Mouse (Mus musculus): ENCODE results near the gene Phc1. TPM values are rescaled to one million over a fixed set of nuclear protein-coding genes. Genes with fewer than 3 reads are reported as not detected.
A peak's percentile ranks its signal among the peaks of the same experiment; 100 is the strongest.

Phc1 gene
- total RNA-seq, 2 experiments from 2014 or later, result 22.1 to 24.3 TPM

GRCm38 (mm10) chr6:122339648-122340341 is 566 bp downstream of the Phc1 start:
- intact Hi-C loops (cut with DNase I), result loop anchor here (2.0 to 5.0 kb wide), 3 partner anchors 31 to 148 kb away; partner anchors contain the start of gene M6pr
- peak; percentile 83 to 88 for DNase-seq

GRCm38 (mm10) chr6:122339047-122339647 is 1.2 kb downstream of the Phc1 start:
- peak; percentile 64 to 69 for DNase-seq
- intact Hi-C loops (cut with DNase I), result loop anchor here (2.0 to 5.0 kb wide), 2 partner anchors 30 to 53 kb away; partner anchors contain the start of gene M6pr

GRCm38 (mm10) chr6:122337546-122337945 is 2.8 kb downstream of the Phc1 start:
- intact Hi-C loops (cut with DNase I), result loop anchor here (5.0 kb wide), 1 partner anchor 55 kb away; no protein-coding TSS in a partner anchor
- DNase-seq, result peak; percentile 23 to 28

GRCm38 (mm10) chr6:122334786-122335340 is 5.5 kb downstream of the Phc1 start:
- no peak for DNase-seq
- intact Hi-C loops (cut with DNase I), result loop anchor here (5.0 kb wide), 1 partner anchor 57 kb away; no protein-coding TSS in a partner anchor

GRCm38 (mm10) chr6:122333081-122333612 is 7.2 kb downstream of the Phc1 start:
- intact Hi-C loops (cut with DNase I), result no loop called here
- DNase-seq, result no peak

- intact Hi-C loops (cut with DNase I), result no loop called here
- no peak for DNase-seq
These were observed 14.9 kb downstream of the Phc1 start for GRCm38 (mm10) chr6:122325361-122325975.

- DNase-seq, result no peak
- intact Hi-C loops (cut with DNase I), result no loop called here
These were observed 21.6 kb downstream of the Phc1 start for GRCm38 (mm10) chr6:122318726-122319125.

GRCm38 (mm10) chr6:122310187-122310820 is 30.1 kb downstream of the Phc1 start:
- intact Hi-C loops (cut with DNase I), result no loop called here
- no peak for DNase-seq

- intact Hi-C loops (cut with DNase I), result loop anchor here (2.0 to 10.0 kb wide), 4 partner anchors 29 to 1045 kb away; no protein-coding TSS in a partner anchor
- peak in 1 of 2 experiments; percentile 10 for DNase-seq
These were observed 30.9 kb downstream of the Phc1 start for GRCm38 (mm10) chr6:122309446-122309960.

GRCm38 (mm10) chr6:122308505-122309393 is 31.6 kb downstream of the Phc1 start, which contains the start of gene M6pr:
Gene M6pr, plus strand, starts transcription at chr6:122308720.
- peak; percentile 96 for DNase-seq
- intact Hi-C loops (cut with DNase I), result loop anchor here (2.0 to 10.0 kb wide), 4 partner anchors 30 to 1044 kb away; no protein-coding TSS in a partner anchor

- intact Hi-C loops (cut with DNase I), result loop anchor here (2.0 to 10.0 kb wide), 4 partner anchors 31 to 1043 kb away; no protein-coding TSS in a partner anchor
- DNase-seq, result no peak
These were observed 32.2 kb downstream of the Phc1 start for GRCm38 (mm10) chr6:122308136-122308504.

- no peak for DNase-seq
- intact Hi-C loops (cut with DNase I), result loop anchor here (10.0 kb wide), 2 partner anchors 202 to 1042 kb away; no protein-coding TSS in a partner anchor
These were observed 33.7 kb downstream of the Phc1 start for GRCm38 (mm10) chr6:122306707-122307106.

- no peak for DNase-seq
- intact Hi-C loops (cut with DNase I), result loop anchor here (1.0 to 10.0 kb wide), 4 partner anchors 46 to 1040 kb away; no protein-coding TSS in a partner anchor
These were observed 35.4 kb downstream of the Phc1 start for GRCm38 (mm10) chr6:122304790-122305555.

GRCm38 (mm10) chr6:122304355-122304754 is 36.0 kb downstream of the Phc1 start:
- intact Hi-C loops (cut with DNase I), result loop anchor here (1.0 to 10.0 kb wide), 4 partner anchors 45 to 1040 kb away; no protein-coding TSS in a partner anchor

GRCm38 (mm10) chr6:122303526-122303925 is 36.8 kb downstream of the Phc1 start:
- intact Hi-C loops (cut with DNase I), result loop anchor here (10.0 kb wide), 2 partner anchors 199 to 1039 kb away; no protein-coding TSS in a partner anchor
- no peak for DNase-seq

More at GRCm38 (mm10) chr6:122304355-122304754, 36.0 kb downstream of the Phc1 start:
- peak; percentile 72 to 83 for DNase-seq

GRCm38 (mm10) chr6:122302661-122303060 is 37.7 kb downstream of the Phc1 start:
- DNase-seq, result no peak
- intact Hi-C loops (cut with DNase I), result loop anchor here (10.0 kb wide), 2 partner anchors 198 to 1038 kb away; no protein-coding TSS in a partner anchor

- intact Hi-C loops (cut with DNase I), result loop anchor here (10.0 kb wide), 2 partner anchors 197 to 1037 kb away; no protein-coding TSS in a partner anchor
- DNase-seq, result no peak
These were observed 38.2 kb downstream of the Phc1 start for GRCm38 (mm10) chr6:122302121-122302520.
